Mouse (Mus musculus) activated CD4-positive, CD25-positive, alpha-beta regulatory T cell, adult 4 months (primary cell): ENCODE results near the gene Trmu. TPM values are rescaled to one million over a fixed set of nuclear protein-coding genes. Genes with fewer than 3 reads are reported as not detected.

Source experiments
- ATAC-seq: one replicate; pipeline ENCODE4 v1.8.0; 2017
- polyA plus RNA-seq, 2 experiments: library from polyadenylated mRNA; unstranded; fragments of 100-300 nt; shearing (Covaris generic); gene quantifications; one replicate each; pipeline ENCODE4 v1.2.1; 2017

The Trmu gene
- polyA plus RNA-seq, 2 experiments from 2014 or later, result 25.4 to 26.8 TPM

DNA sequence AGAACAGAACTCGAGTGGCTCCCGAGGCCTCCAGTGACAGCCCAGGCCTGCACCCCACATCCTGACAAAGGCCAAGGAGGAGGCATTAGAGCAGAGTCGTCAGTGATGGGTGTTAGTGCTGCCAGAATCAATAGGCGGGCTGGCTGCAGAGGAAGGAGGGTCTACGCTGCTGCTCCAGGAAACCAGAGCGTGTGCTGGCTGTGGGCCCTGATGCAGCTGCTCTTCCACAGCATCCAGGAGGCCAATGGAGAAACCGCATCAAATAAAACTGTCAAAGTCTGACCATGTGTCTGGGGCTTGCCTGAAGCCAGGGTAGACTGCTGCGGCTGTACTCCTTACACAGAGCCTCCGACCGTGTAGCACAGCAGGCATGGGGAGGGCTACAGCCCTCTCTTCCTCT is 18.0 kb downstream of the Trmu start:
- no peak for ATAC-seq

DNA sequence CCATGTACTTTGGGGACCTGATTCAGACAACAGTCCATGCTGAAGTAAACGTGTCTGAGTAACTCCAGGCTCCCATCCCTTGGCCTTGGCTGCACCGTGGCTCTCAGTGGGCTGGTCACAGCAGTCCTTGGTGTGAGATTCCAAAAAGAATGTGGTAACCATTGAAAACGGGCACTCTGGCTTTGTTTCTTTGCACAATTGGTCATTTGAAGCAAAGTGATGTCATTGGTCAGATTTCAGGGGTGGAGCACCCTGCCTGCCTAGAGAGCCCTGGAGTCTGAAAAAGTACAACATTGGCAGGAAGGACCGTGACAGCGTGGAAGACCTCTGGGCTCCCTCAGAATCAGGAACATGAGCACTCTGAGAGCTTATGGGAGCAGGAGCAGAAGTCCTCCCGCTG is 20.3 kb downstream of the Trmu start:
- no peak for ATAC-seq

DNA sequence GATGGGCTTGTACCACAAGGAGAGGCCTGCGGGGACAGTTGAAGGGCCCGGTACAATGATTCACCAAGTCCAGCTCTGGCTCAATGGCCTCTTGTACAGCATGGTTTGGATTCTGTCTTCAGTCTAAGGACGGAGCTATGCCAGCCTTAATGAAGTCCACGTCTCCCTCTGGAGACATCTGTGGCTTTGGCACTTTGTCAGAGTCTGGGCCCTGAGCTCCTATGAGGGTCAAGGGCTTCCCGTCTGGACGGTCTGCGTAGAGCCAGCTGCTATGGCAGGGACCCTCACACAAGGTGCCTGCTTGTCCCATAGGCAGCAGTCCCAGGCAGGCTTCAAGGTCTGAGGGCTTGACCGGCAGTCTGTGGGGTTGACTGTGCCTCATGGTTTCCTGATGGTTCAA is 21.2 kb downstream of the Trmu start:
- ATAC-seq, result no peak

DNA sequence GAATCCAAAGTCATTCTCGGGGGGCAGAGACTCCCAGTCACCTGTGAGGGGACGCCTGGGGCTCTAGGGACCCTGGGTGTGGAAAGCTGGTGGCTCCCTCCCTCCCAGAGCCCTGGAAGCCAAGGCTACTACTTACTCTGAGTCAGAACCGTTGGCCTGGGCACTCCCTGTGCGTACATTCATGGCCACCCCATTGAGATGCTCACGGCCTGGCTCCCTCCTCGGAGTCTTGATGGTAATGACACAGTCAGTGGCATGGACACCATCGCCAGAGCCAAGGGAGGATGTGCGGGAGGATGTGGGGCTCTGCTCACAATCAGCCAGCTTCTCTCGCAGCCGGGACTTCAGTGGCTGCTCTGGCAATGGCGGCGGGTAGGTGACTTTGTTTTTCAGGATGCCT is 21.7 kb downstream of the Trmu start:
- ATAC-seq, result no peak

DNA sequence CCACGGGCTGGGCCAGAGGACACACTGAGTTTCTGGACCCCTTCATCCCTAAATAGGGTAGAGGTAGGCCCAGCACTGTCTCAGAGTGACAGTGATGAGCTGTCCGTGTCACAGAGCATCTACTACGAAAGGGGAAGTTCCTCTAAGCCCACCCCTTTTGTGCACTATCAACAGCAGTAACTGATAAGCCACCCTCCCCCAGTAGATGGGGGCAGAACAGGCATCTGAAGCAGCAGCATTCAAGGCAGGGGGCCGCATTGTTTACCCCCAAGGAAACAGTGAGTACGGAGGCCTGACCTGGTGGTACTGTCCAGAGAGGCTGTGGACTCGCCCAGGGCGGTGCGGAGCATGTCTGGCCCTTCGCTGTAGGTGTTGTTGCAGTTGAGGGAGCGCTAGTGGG is 23.4 kb downstream of the Trmu start:
- no peak for ATAC-seq

DNA sequence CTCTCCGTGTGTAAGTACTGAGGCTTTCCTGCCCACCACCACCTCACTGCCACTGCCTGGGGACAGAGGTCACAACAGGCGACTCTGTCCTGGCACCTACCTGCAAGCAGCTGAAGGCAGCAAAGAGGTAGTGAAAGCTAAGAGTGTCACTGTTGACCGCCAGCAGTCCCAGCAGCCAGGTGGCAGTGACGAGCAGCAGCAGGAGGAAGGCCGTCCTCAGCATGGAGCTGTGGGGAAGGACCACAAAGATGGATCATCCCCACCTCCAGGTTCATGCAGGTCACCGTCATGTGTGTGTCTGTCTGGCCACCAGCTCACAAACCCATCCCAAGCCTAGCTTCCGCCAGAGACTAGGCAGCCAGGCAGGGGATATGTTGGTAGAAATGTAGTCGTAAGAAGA is 24.7 kb downstream of the Trmu start:
- ATAC-seq, result no peak

DNA sequence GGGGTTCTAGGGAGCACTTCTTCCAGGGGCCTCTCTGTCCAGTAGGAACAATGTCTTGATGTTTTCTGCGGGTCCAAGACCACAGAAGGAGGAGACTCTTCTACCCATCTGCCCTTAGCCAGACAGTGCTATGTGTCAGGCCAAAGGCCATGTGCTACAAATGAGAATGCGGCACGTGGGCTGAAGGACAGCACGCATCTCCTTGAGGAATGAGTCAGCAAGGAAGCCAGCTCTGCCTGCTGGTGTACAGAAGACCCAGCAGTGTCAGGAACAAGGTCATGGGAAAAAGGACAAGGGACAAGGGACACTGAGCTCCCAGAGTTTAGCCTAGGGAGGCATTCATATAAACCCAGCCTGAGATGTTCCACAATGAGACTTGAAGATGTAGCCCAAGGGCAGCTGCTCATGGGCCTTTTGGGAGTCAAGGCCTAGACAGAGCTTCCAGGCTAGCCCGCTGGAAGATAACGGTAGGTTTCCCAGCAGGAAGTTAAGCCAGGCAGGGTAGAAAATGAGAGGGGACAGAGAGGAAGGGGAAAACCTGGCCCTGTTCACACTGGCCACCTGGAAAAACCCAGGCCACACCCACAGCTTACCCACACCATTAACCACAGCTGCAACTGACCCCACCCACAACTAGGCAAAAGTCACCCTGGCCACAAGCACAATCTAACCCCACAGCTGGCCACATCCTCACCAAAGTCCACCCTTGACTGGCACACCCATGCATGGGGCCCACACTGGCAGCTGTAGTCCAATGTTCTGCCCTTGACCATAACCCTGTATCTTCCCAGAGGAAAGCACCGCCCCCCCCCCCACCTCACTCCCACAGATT is 29.8 kb downstream of the Trmu start:
- no peak for ATAC-seq

DNA sequence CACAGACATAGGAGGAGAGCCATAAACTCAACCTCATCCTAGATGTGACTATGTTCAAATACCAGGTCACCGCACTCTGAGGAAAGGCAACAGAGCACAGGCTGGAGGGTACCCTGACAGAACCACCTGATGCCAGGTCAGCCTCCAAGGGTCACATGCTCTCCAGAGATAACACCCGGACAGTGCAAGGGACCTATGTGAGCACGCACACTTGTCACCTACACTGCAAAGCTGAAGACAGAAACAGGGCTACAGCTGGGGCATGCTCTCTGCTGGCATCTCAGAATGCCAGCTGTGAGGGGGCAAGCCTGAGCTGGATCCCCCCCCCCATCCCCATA is 30.3 kb downstream of the Trmu start:
- no peak for ATAC-seq

DNA sequence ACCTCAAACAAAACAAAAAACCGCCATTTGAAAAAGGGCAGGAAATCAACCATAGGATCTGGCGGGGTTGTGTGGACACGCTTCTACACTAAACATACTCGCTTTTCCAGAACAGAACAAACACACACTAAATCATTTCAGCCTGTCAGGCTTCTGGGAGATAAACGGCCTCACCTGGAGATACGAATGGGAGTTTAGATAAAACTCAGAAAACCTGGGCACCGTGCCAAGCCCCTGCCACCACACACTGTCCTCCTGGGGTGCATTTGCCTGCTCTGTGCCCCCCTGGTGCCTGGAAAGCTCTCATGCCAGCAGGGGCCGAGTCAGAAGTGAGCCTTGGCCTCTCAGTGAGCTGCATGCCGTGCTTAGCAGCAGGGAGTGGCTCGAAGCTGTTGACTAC is 30.8 kb downstream of the Trmu start:
- ATAC-seq, result no peak

DNA sequence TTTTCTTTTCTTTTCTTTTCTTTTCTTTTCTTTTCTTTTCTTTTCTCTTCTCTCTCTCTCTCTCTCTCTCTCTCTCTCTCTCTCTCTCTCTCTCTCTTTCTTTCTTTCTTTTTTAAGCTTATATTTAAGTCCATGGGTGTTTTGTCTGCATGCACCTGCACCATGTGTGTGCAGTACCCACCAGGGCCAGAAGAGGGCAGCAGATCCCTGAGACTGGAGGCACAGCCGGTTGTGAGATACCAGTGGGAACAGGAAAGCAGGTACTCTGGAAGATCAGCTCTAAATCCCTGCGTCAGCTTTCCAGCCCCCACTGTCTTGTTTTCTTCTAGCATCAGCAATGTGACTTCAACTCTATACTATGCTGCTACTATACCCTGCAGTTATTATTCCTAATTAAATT is 34.5 kb downstream of the Trmu start:
- no peak for ATAC-seq

DNA sequence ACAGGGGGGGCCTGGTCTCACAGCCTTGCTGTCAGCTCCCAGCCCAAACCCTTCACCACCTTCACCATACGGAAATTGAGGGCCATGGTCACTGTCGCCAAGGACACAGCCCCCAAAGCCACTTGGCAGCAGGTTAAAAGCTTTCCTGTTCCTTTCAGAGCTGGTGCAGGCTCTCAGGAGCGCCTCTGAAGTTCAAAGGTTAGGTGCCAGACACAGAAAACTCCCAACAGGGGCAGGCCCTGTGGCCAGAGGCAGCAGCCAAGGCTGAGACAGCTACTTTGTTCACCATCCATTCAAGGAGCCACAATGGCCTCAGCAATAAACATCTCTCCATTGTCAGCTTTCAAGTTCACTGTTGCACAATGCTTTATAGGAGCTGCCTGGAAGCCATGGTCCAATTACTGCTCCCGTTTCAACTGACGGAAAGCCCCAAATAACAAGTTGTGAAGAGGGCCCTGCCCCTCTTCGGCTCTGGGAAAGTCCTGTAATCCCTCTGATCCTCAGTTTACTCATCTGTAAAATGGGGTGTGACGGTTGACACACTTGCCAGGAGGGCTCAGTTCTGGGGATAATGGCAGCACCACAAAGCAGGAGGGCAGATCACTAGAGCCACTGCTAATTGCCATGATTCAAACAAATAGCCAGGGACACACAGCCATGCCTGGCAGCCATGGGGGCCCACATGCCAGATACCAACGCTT is 40.2 kb downstream of the Trmu start:
- ATAC-seq, result no peak

DNA sequence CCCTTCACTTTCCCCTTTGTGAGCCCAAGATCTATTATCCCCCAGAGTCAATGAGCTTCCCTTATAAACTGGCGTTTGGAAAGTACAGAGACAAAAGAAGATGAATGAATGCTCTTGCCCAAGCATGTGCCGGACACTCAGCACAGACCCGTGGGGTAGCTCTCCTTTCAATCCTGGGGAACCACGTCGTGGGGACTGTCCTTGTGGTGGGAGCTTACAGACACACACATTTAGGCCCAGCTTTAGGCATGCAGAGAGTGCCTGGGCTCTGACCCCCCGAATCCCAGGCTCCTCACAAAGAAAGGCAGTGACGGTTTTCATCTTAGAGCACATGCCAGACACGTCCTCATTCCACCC is 40.8 kb downstream of the Trmu start:
- ATAC-seq, result no peak

DNA sequence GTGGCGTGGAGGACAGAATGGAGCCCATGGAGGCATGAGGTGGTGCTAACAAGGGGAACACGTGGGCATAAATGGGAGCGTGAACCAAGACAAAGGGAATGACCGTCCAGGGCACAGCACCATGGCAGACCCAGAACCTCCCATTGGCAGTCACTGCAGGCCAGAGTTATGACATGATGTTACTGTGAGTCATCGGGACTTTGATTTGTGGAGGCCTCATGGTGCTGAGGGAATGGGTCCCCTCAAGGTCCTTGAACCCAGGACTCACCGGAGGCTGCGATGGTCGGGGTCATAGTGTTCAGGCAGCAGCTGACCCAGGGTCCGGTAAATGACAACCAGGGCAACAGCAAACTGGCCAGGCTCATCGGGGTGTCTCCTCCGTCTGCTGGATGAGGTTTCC is 42.7 kb downstream of the Trmu start:
- no peak for ATAC-seq

DNA sequence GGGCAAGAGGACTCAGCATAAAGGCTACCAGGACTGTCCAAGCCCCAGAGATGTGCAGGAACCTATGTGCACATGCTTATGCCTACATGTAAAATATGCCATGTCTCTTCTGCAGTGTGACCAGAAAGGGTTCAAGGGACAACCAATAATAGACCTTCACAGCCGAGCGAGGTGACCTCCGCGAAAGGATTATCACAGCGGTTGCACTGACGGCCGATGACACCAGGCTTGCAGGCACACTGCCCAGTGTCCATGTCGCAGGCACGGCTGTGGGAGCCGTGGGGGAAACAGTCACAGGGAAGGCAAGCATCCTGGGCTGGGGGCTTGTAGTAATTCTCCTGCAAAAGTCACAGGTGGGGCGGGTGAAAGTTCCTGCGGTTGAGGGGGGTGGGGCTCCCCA is 49.0 kb downstream of the Trmu start:
- no peak for ATAC-seq

DNA sequence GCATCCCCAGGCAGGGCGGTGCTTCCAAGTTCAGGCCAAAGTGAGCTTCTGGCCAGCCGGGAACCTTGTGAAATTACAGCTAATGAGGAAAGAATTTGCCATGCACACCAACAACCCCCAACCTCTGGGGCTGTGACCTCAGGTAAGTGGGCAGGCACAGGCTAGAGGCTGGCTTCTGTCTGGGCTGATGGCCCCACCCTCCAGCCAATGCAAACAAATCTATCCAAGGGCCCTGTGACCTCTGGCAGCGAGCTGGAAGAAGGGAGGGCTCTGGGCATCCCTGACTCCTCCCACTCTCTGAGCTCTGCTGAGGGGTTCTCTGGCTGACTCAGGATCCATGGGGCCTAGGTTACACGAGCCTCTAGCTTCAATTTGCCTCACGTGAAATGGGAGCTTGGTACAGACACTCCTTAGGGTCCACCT is 56.5 kb downstream of the Trmu start:
- no peak for ATAC-seq

Other genes with a start within 250 kb of the Trmu start
- gene Ppara, start 144.3 kb upstream of the Trmu start, polyA plus RNA-seq, result under 1 TPM in 1 of 2 experiments, not detected in 1; 0.09 TPM
- gene Cdpf1, start 67.6 kb upstream of the Trmu start, polyA plus RNA-seq, result 10 to 100 TPM; 37.8 to 46.6 TPM
- not detected for gene Pkdrej, start 57.6 kb upstream of the Trmu start, polyA plus RNA-seq
- gene Ttc38, start 47.0 kb upstream of the Trmu start, polyA plus RNA-seq, result 10 to 100 TPM; 11.3 to 13.0 TPM
- 1 to 10 TPM; 5.1 to 8.2 TPM for gene Gtse1, start 19.6 kb upstream of the Trmu start, polyA plus RNA-seq
- 1 to 10 TPM; 3.9 to 4.9 TPM for gene Celsr1, start 154.5 kb downstream of the Trmu start, polyA plus RNA-seq
- 10 to 100 TPM; 20.5 to 22.7 TPM for gene Gramd4, start 178.4 kb downstream of the Trmu start, polyA plus RNA-seq